Mouse (Mus musculus) forebrain, embryonic 13.5 days (tissue): ENCODE results near the gene Hnrnpr. TPM values are rescaled to one million over a fixed set of nuclear protein-coding genes. Genes with fewer than 3 reads are reported as not detected.
A peak's percentile ranks its signal among the peaks of the same experiment; 100 is the strongest.

Experiments used
- ATAC-seq: fragments of 200-750 bp; cut with Nextera tagmentation; 2 replicates; pipeline ENCODE4 v1.8.0; 2017
- H3K27ac ChIP-seq: fragments of 300-500 bp; sonication (generic); 2 replicates; pipeline ENCODE4 v1.5.1; 2015; ENCODE audit warnings: inconsistent platforms, mild to moderate bottlenecking, moderate library complexity
- H3K27me3 ChIP-seq: fragments of 300-500 bp; sonication (generic); 2 replicates; pipeline ENCODE4 v1.6.1; 2015; ENCODE audit warnings: mild to moderate bottlenecking, inconsistent platforms
- H3K36me3 ChIP-seq: fragments of 300-500 bp; sonication (generic); 2 replicates; pipeline ENCODE4 v1.6.1; 2015; ENCODE audit warnings: mild to moderate bottlenecking, inconsistent platforms; ENCODE audit not compliant: poor library complexity, severe bottlenecking
- H3K4me1 ChIP-seq: fragments of 300-500 bp; sonication (generic); 2 replicates; pipeline ENCODE4 v1.6.1; 2015; ENCODE audit warnings: inconsistent platforms
- H3K4me2 ChIP-seq: fragments of 300-500 bp; sonication (generic); 2 replicates; pipeline ENCODE4 v1.6.1; 2015; ENCODE audit warnings: inconsistent platforms, mild to moderate bottlenecking, moderate library complexity
- H3K4me3 ChIP-seq: fragments of 300-500 bp; sonication (generic); 2 replicates; pipeline ENCODE4 v1.5.1; 2015; ENCODE audit warnings: mild to moderate bottlenecking, inconsistent platforms
- H3K9ac ChIP-seq: fragments of 300-500 bp; sonication (generic); 2 replicates; pipeline ENCODE4 v1.6.1; 2015; ENCODE audit warnings: mild to moderate bottlenecking, inconsistent platforms
- H3K9me3 ChIP-seq: fragments of 300-500 bp; sonication (generic); replicated peaks from 2 replicates; pipeline ENCODE4 v1.6.1; 2016; ENCODE audit warnings: inconsistent platforms
- WGBS: fragments of 180-500 bp; shearing (Covaris S2); methylation state at CpG from one replicate; pipeline ENCODE4 v1.1.7; 2015; 5-methylcytosine and 5-hydroxymethylcytosine counted together
- polyA plus RNA-seq: library from polyadenylated mRNA; unstranded; fragments of >200 nt; fragmentation: Nextera tagmentation; extraction: Ambion mirVana; gene quantifications from 2 replicates; pipeline ENCODE4 v1.2.1, GENCODE M21; 2015

Hnrnpr gene
- polyA plus RNA-seq, 1 experiment from 2014 or later: 273 TPM

DNA sequence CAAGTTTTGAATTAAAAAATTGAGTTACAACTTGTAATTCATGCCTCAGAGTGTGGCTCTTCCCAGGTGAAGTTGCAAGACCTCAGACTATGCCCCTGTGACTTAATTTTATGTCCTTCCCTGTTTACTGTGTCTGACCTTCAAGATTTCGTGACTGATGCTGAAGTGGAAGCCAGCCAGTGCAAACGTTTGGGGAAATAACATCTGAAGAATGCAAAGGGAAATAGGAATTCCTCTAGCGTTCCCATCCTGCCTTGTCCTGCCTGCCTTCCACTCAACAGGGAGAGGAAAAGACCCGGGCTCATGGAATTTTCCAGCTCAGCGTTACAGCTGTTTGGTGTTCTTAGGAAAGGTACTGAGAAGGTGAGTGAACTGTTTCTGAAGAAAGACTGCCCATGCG lies 46.3 kb downstream of the Hnrnpr start:
- ATAC-seq: no peak
- H3K27ac ChIP-seq: no peak overlapping the region
- no peak overlapping the region for H3K9ac ChIP-seq
- peaks cover 78% of the 10 kb centered on the region for H3K36me3 ChIP-seq
- no peak overlapping the region for H3K4me2 ChIP-seq
- 90% methylated on average over 6 of the region's 6 CpGs for WGBS
- no peaks in the 10 kb centered on the region for H3K4me1 ChIP-seq
- no peaks in the 10 kb centered on the region for H3K9me3 ChIP-seq
- H3K4me3 ChIP-seq: no peak overlapping the region
- no peaks in the 10 kb centered on the region for H3K27me3 ChIP-seq

- ATAC-seq: no peak
- Histone ChIP-seq H3K9ac (no peak overlapping the region), H3K4me3 (no peak overlapping the region), H3K27me3 (no peaks in the 10 kb centered on the region), H3K36me3 (peaks cover 76% of the 10 kb centered on the region), H3K4me2 (no peak overlapping the region), H3K9me3 (no peaks in the 10 kb centered on the region), H3K27ac (no peak overlapping the region), H3K4me1 (no peaks in the 10 kb centered on the region)
- 96% methylated on average over 4 of the region's 4 CpGs for WGBS
These were observed 46.7 kb downstream of the Hnrnpr start for GRCm38 (mm10) chr4:136357429-136357828.

GRCm38 (mm10) chr4:136367856-136368255 lies 57.1 kb downstream of the Hnrnpr start:
- no peak for ATAC-seq
- Histone ChIP-seq H3K4me3 (no peak overlapping the region), H3K4me1 (no peaks in the 10 kb centered on the region), H3K9me3 (no peaks in the 10 kb centered on the region), H3K9ac (no peak overlapping the region), H3K4me2 (no peak overlapping the region), H3K27ac (no peak overlapping the region), H3K36me3 (no peaks in the 10 kb centered on the region), H3K27me3 (no peaks in the 10 kb centered on the region)
- 72% methylated on average over 4 of the region's 4 CpGs for WGBS

- 4% methylated on average over 3 of the region's 3 CpGs for WGBS
- no peak for ATAC-seq
- no peak overlapping the region for H3K9ac ChIP-seq
These were observed 59.0 kb downstream of the Hnrnpr start for GRCm38 (mm10) chr4:136369727-136370126.

GRCm38 (mm10) chr4:136373494-136374181 lies 62.9 kb downstream of the Hnrnpr start:
- Histone ChIP-seq H3K4me3 (no peak overlapping the region), H3K27ac (no peak overlapping the region), H3K4me1 (peaks cover 12% of the 10 kb centered on the region), H3K9me3 (no peaks in the 10 kb centered on the region), H3K4me2 (no peak overlapping the region), H3K9ac (0 out of 2 replicates have a peak overlapping the region, but pooled peaks have one; percentile 23), H3K27me3 (no peaks in the 10 kb centered on the region), H3K36me3 (no peaks in the 10 kb centered on the region)
- 30% methylated on average over 14 of the region's 14 CpGs for WGBS
- ATAC-seq: no peak

More at GRCm38 (mm10) chr4:136369727-136370126, 59.0 kb downstream of the Hnrnpr start:
- Histone ChIP-seq H3K9me3 (no peaks in the 10 kb centered on the region), H3K27ac (no peak overlapping the region), H3K36me3 (no peaks in the 10 kb centered on the region), H3K4me1 (peaks cover 8% of the 10 kb centered on the region), H3K4me3 (no peak overlapping the region), H3K4me2 (no peak overlapping the region), H3K27me3 (no peaks in the 10 kb centered on the region)

DNA sequence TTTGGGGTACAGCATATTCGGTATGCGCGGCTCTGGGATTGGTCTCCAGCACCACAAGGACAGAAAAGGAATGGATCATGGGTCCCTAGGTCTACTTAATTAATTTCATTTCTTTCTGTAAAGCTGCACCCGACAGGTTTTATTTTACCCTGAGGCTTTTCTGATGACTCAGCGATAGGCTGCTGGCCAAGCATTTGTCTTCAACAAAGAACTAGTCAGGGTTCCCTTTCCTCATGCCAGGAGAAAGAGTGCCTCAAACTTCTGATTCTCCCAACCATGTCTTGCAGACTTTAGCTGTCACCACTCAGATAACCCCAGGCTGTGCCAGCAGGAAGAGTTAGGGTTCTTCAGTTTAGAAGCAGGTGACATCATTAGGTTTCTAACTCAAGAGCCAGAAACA lies 66.3 kb downstream of the Hnrnpr start:
- Histone ChIP-seq H3K4me1 (peaks cover 12% of the 10 kb centered on the region), H3K36me3 (no peaks in the 10 kb centered on the region), H3K9ac (no peak overlapping the region), H3K4me2 (no peak overlapping the region), H3K9me3 (no peaks in the 10 kb centered on the region), H3K27me3 (no peaks in the 10 kb centered on the region), H3K27ac (no peak overlapping the region), H3K4me3 (no peak overlapping the region)
- WGBS: 82% methylated on average over 5 of the region's 5 CpGs
- ATAC-seq: no peak

DNA sequence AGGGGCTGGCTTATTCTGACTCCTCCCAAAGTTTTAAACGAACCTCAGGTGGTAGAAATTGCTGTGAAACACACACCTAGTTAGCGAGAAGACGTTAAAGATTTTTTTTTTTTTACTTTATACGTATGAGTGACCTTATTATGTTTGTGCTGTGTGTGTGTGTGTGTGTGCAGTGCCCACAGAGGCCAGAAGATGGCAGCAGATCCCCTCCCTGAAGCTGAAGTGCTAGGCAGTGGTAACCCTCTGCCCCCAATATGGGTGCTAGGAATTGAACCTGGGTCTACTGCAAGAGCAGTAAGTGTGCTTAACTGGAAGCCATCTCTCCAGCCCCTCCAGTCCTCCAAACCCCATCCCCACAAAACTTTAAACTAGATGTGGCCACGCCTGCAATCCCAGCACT lies 72.3 kb downstream of the Hnrnpr start:
- no peaks in the 10 kb centered on the region for H3K36me3 ChIP-seq
- H3K9me3 ChIP-seq: no peaks in the 10 kb centered on the region; the same call in 1 of the 2 replicates
- H3K9ac ChIP-seq: no peak overlapping the region
- H3K27ac ChIP-seq: no peak overlapping the region
- H3K27me3 ChIP-seq: no peaks in the 10 kb centered on the region
- WGBS: 83% methylated on average over 5 of the region's 5 CpGs
- no peak for ATAC-seq
- H3K4me1 ChIP-seq: no peaks in the 10 kb centered on the region
- H3K4me2 ChIP-seq: no peak overlapping the region
- no peak overlapping the region for H3K4me3 ChIP-seq

- WGBS: 86% methylated on average over 6 of the region's 6 CpGs
These were observed 73.1 kb downstream of the Hnrnpr start for GRCm38 (mm10) chr4:136383839-136384238.

DNA sequence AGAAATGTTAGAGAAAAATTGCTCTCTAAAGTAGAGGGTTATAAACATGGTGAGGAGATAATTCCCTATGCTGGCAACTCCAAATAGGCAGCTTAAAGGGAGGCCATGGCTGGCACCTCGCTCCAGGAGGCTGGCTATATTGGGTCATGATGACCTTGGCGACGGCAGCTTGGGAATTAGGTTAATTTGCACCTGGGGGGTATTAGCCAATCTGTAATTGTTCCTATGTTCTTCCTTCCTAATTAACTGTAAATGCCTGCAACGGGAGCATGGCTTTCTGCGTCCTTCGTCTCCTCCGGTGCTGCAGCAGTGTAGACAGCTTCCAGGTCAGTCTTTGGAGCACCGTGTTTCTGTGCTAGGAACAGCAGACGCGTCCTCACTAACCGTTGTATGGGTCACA lies 76.5 kb downstream of the Hnrnpr start:
- H3K9ac ChIP-seq: no peak overlapping the region
- ATAC-seq: no peak
- H3K36me3 ChIP-seq: no peaks in the 10 kb centered on the region
- WGBS: 57% methylated on average over 11 of the region's 11 CpGs
- H3K4me1 ChIP-seq: no peaks in the 10 kb centered on the region
- no peak overlapping the region for H3K4me3 ChIP-seq
- H3K27ac ChIP-seq: no peak overlapping the region
- no peaks in the 10 kb centered on the region for H3K27me3 ChIP-seq
- no peak overlapping the region for H3K4me2 ChIP-seq
- no peaks in the 10 kb centered on the region; the same call in 1 of the 2 replicates for H3K9me3 ChIP-seq

More at GRCm38 (mm10) chr4:136383839-136384238, 73.1 kb downstream of the Hnrnpr start:
- H3K27ac ChIP-seq: no peak overlapping the region
- no peaks in the 10 kb centered on the region for H3K27me3 ChIP-seq
- H3K9me3 ChIP-seq: no peaks in the 10 kb centered on the region; the same call in 1 of the 2 replicates
- no peak for ATAC-seq
- no peak overlapping the region for H3K4me2 ChIP-seq
- no peaks in the 10 kb centered on the region for H3K36me3 ChIP-seq
- no peak overlapping the region for H3K9ac ChIP-seq
- no peaks in the 10 kb centered on the region for H3K4me1 ChIP-seq
- no peak overlapping the region for H3K4me3 ChIP-seq

GRCm38 (mm10) chr4:136401806-136402205 lies 91.1 kb downstream of the Hnrnpr start:
- no peak overlapping the region for H3K27ac ChIP-seq
- no peaks in the 10 kb centered on the region for H3K36me3 ChIP-seq
- no peak overlapping the region for H3K9ac ChIP-seq
- WGBS: 91% methylated on average over 10 of the region's 10 CpGs
- no peaks in the 10 kb centered on the region for H3K27me3 ChIP-seq
- H3K9me3 ChIP-seq: no peaks in the 10 kb centered on the region
- ATAC-seq: no peak
- no peaks in the 10 kb centered on the region for H3K4me1 ChIP-seq
- H3K4me3 ChIP-seq: no peak overlapping the region
- H3K4me2 ChIP-seq: no peak overlapping the region

GRCm38 (mm10) chr4:136407831-136408230 lies 97.1 kb downstream of the Hnrnpr start:
- no peaks in the 10 kb centered on the region for H3K27me3 ChIP-seq
- no peak overlapping the region for H3K9ac ChIP-seq
- 76% methylated on average over 11 of the region's 11 CpGs for WGBS
- no peaks in the 10 kb centered on the region for H3K36me3 ChIP-seq
- H3K27ac ChIP-seq: no peak overlapping the region
- H3K9me3 ChIP-seq: no peaks in the 10 kb centered on the region
- no peak overlapping the region for H3K4me3 ChIP-seq
- H3K4me1 ChIP-seq: no peaks in the 10 kb centered on the region
- no peak overlapping the region for H3K4me2 ChIP-seq
- no peak for ATAC-seq
